Mouse (Mus musculus) heart, embryonic 16.5 days (tissue): ENCODE results near the gene Tfap2a. TPM values are rescaled to one million over a fixed set of nuclear protein-coding genes. Genes with fewer than 3 reads are reported as not detected.
A peak's percentile ranks its signal among the peaks of the same experiment; 100 is the strongest.

Source experiments
- ATAC-seq: fragments of 200-750 bp; cut with Nextera tagmentation; replicated peaks from 2 replicates; pipeline ENCODE4 v1.8.0; 2017; ENCODE audit warnings: moderate number of reproducible peaks; ENCODE audit not compliant: insufficient read depth, low FRiP score; ENCODE audit errors: extremely low read depth
- H3K27ac ChIP-seq: fragments of 300-500 bp; sonication (generic); 2 replicates; pipeline ENCODE4 v1.5.1; 2014; ENCODE audit warnings: mild to moderate bottlenecking, low read length, control low read depth, moderate library complexity
- H3K27me3 ChIP-seq: fragments of 300-500 bp; sonication (generic); 2 replicates; pipeline ENCODE4 v1.6.1; 2014; ENCODE audit warnings: low read length, mixed read lengths; ENCODE audit not compliant: control insufficient read depth, insufficient read depth
- H3K36me3 ChIP-seq: fragments of 300-500 bp; sonication (generic); 2 replicates; pipeline ENCODE4 v1.6.1; 2014; ENCODE audit not compliant: control insufficient read depth, insufficient read depth
- H3K4me1 ChIP-seq: fragments of 300-500 bp; sonication (generic); 2 replicates; pipeline ENCODE4 v1.6.1; 2014; ENCODE audit warnings: low read length, mixed read lengths; ENCODE audit not compliant: control insufficient read depth, insufficient read depth
- H3K4me2 ChIP-seq: fragments of 300-500 bp; sonication (generic); 2 replicates; pipeline ENCODE4 v1.6.1; 2014; ENCODE audit warnings: low read depth, mild to moderate bottlenecking, control low read depth, low read length
- H3K4me3 ChIP-seq: fragments of 300-500 bp; sonication (generic); 2 replicates; pipeline ENCODE4 v1.5.1; 2014; ENCODE audit warnings: mild to moderate bottlenecking, control low read depth, low read length
- H3K9ac ChIP-seq: fragments of 300-500 bp; sonication (generic); 2 replicates; pipeline ENCODE4 v1.6.1; 2014; ENCODE audit warnings: low read length, control low read depth
- H3K9me3 ChIP-seq: fragments of 300-500 bp; sonication (generic); replicated peaks from 2 replicates; pipeline ENCODE4 v1.6.1; 2016; ENCODE audit warnings: low read length; ENCODE audit not compliant: control insufficient read depth
- WGBS: fragments of 180-500 bp; shearing (Covaris S2); extraction: QIAGEN DNeasy Blood & Tissue Kit; methylation state at CpG from one replicate; pipeline ENCODE4 v1.1.7; 2014; 5-methylcytosine and 5-hydroxymethylcytosine counted together
- polyA plus RNA-seq: library from polyadenylated mRNA; unstranded; fragments of >200 nt; fragmentation: Nextera tagmentation; extraction: Ambion mirVana; gene quantifications from 2 replicates; pipeline ENCODE4 v1.2.1, GENCODE M21; 2015

Gene Tfap2a
- polyA plus RNA-seq, 1 experiment from 2014 or later, result 0.07 TPM

GRCm38 (mm10) chr13:40709321-40710061 is 28.7 kb downstream of the Tfap2a start:
- no peak for ATAC-seq
- no peaks in the 10 kb centered on the region for H3K4me1 ChIP-seq
- no peaks in the 10 kb centered on the region for H3K9me3 ChIP-seq
- H3K4me3 ChIP-seq, result no peak overlapping the region
- peaks cover 91% of the 10 kb centered on the region for H3K27me3 ChIP-seq
- H3K36me3 ChIP-seq, result no peaks in the 10 kb centered on the region
- H3K4me2 ChIP-seq, result no peak overlapping the region
- H3K27ac ChIP-seq, result no peak overlapping the region
- WGBS, result 3% methylated on average over 21 of the region's 21 CpGs
- no peak overlapping the region for H3K9ac ChIP-seq

DNA sequence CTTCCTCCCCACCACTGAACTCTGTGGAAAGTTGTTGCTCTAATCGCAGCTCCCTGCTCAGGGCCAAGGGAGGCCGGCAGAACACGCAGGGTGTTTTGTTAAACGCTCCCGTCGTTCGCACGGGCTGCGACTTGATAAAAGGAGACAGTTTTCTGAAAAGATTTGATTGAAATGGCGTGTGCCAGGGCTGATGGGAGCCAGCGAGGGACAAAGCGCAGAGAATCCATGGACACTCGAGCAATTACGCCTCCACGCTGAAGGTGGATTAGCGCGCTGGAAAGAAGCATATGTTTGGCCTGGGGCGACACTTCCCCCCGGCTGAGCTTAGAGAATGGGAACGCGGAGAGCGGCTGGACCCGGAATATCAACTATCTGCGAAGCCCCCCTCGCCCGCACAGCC is 29.3 kb downstream of the Tfap2a start:
- H3K27ac ChIP-seq, result no peak overlapping the region
- no peak for ATAC-seq
- no peaks in the 10 kb centered on the region for H3K36me3 ChIP-seq
- H3K4me2 ChIP-seq, result no peak overlapping the region
- H3K9me3 ChIP-seq, result no peaks in the 10 kb centered on the region
- H3K9ac ChIP-seq, result no peak overlapping the region
- WGBS, result 1% methylated on average over 26 of the region's 26 CpGs
- H3K4me1 ChIP-seq, result 0 out of 2 replicates have a peak, but pooled peaks cover 3% of the 10 kb centered on the region
- H3K27me3 ChIP-seq, result peaks cover 91% of the 10 kb centered on the region
- H3K4me3 ChIP-seq, result 0 out of 2 replicates have a peak overlapping the region, but pooled peaks have one; percentile 12

GRCm38 (mm10) chr13:40708271-40708670 is 29.9 kb downstream of the Tfap2a start:
- Histone ChIP-seq H3K4me1 (0 out of 2 replicates have a peak, but pooled peaks cover 3% of the 10 kb centered on the region), H3K27ac (no peak overlapping the region), H3K36me3 (no peaks in the 10 kb centered on the region), H3K27me3 (peaks cover 91% of the 10 kb centered on the region), H3K9me3 (no peaks in the 10 kb centered on the region), H3K9ac (no peak overlapping the region), H3K4me3 (no peak overlapping the region), H3K4me2 (no peak overlapping the region)
- 3% methylated on average over 5 of the region's 5 CpGs for WGBS
- no peak for ATAC-seq

- H3K9me3 ChIP-seq, result no peaks in the 10 kb centered on the region
- H3K36me3 ChIP-seq, result no peaks in the 10 kb centered on the region
- H3K4me2 ChIP-seq, result no peak overlapping the region
- H3K4me3 ChIP-seq, result no peak overlapping the region
- no peak overlapping the region for H3K9ac ChIP-seq
- no peak for ATAC-seq
- 8% methylated on average over 3 of the region's 3 CpGs for WGBS
- H3K27ac ChIP-seq, result no peak overlapping the region
- H3K27me3 ChIP-seq, result peaks cover 94% of the 10 kb centered on the region
- H3K4me1 ChIP-seq, result 0 out of 2 replicates have a peak, but pooled peaks cover 3% of the 10 kb centered on the region
Measured at GRCm38 (mm10) chr13:40707646-40708045, 30.5 kb downstream of the Tfap2a start.

GRCm38 (mm10) chr13:40706612-40707011 is 31.6 kb downstream of the Tfap2a start:
- Histone ChIP-seq H3K9me3 (no peaks in the 10 kb centered on the region), H3K4me1 (0 out of 2 replicates have a peak, but pooled peaks cover 3% of the 10 kb centered on the region), H3K27ac (no peak overlapping the region), H3K9ac (no peak overlapping the region), H3K36me3 (no peaks in the 10 kb centered on the region), H3K4me3 (no peak overlapping the region), H3K27me3 (peaks cover 94% of the 10 kb centered on the region), H3K4me2 (no peak overlapping the region)
- WGBS, result 6% methylated on average over 5 of the region's 5 CpGs
- no peak for ATAC-seq

DNA sequence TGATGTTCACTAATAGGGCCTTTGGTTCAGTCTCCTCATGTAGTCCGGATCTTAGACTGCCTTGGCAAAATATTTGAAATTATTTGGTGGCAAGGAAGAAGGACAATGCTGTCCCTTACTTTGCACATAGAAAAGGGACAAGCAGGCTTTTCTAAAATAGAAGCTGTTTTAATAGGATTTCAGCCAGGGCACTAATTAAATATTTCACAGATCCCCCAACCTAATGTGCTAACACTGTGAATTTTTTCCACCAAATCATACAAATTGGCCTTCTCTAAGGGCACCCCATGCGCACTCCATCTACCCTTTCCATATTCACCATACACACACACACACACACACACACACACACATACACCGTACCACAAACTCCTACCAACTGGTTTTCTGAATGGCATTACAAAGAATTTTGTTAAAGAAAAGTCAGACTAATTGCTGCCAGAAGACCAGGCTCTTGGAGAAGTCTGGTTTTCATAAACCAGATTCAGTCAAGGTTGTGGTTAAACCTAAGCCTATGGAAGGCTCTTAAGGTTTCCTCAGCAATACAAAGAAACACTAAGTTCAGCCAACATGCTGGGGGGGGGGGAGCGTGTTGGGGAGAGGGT is 32.3 kb downstream of the Tfap2a start:
- no peaks in the 10 kb centered on the region for H3K36me3 ChIP-seq
- H3K9me3 ChIP-seq, result no peaks in the 10 kb centered on the region
- H3K4me2 ChIP-seq, result no peak overlapping the region
- 0 out of 2 replicates have a peak, but pooled peaks cover 3% of the 10 kb centered on the region for H3K4me1 ChIP-seq
- no peak overlapping the region for H3K4me3 ChIP-seq
- 7% methylated on average over 4 of the region's 4 CpGs for WGBS
- ATAC-seq, result no peak
- peaks cover 94% of the 10 kb centered on the region for H3K27me3 ChIP-seq
- H3K27ac ChIP-seq, result no peak overlapping the region
- no peak overlapping the region for H3K9ac ChIP-seq

GRCm38 (mm10) chr13:40704864-40705455 is 33.2 kb downstream of the Tfap2a start:
- H3K36me3 ChIP-seq, result no peaks in the 10 kb centered on the region
- no peak overlapping the region for H3K9ac ChIP-seq
- H3K4me1 ChIP-seq, result 0 out of 2 replicates have a peak, but pooled peaks cover 3% of the 10 kb centered on the region
- H3K4me2 ChIP-seq, result no peak overlapping the region
- no peak overlapping the region for H3K27ac ChIP-seq
- WGBS, result 1% methylated on average over 28 of the region's 28 CpGs
- ATAC-seq, result no peak
- H3K27me3 ChIP-seq, result peaks cover 90% of the 10 kb centered on the region
- no peaks in the 10 kb centered on the region for H3K9me3 ChIP-seq
- H3K4me3 ChIP-seq, result no peak overlapping the region

DNA sequence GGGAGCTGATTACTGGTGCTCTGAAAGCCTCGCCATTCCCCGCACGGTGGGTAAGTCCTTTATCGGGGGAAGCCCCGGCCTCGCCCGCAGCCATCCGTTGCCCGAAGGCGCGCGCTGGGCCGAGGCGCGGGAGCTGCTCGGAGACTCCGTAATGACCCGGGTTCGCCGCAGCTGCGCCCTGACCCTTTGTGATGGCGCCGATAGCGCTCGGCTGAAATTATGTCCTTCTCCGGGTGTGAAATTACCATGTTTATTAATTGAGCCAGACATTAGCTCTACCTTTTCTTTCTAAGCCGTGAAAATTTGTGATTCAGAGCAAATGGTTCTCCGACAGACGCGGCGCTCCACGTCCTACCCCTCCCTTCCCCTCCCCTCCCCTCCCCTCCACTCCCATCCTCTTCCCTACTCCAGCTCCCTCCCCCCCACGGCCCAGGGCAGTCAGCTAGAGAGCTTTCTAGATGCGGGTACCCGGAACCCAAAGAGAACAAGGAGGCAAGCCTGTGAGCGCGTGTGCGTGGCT is 34.1 kb downstream of the Tfap2a start:
- WGBS, result under 1% methylated on average over 38 of the region's 38 CpGs
- peaks cover 85% of the 10 kb centered on the region for H3K27me3 ChIP-seq
- no peak overlapping the region for H3K27ac ChIP-seq
- no peak overlapping the region for H3K9ac ChIP-seq
- 0 out of 2 replicates have a peak, but pooled peaks cover 3% of the 10 kb centered on the region for H3K4me1 ChIP-seq
- H3K4me3 ChIP-seq, result peak overlapping the region; percentile 13
- H3K9me3 ChIP-seq, result no peaks in the 10 kb centered on the region
- no peaks in the 10 kb centered on the region for H3K36me3 ChIP-seq
- H3K4me2 ChIP-seq, result no peak overlapping the region
- ATAC-seq, result no peak
